Mouse (Mus musculus): ENCODE results near the gene Gpatch4. TPM values are rescaled to one million over a fixed set of nuclear protein-coding genes. Genes with fewer than 3 reads are reported as not detected.
A peak's percentile ranks its signal among the peaks of the same experiment; 100 is the strongest.

Gpatch4 gene
- total RNA-seq, 2 experiments from 2014 or later, result 12.9 to 20.4 TPM

DNA sequence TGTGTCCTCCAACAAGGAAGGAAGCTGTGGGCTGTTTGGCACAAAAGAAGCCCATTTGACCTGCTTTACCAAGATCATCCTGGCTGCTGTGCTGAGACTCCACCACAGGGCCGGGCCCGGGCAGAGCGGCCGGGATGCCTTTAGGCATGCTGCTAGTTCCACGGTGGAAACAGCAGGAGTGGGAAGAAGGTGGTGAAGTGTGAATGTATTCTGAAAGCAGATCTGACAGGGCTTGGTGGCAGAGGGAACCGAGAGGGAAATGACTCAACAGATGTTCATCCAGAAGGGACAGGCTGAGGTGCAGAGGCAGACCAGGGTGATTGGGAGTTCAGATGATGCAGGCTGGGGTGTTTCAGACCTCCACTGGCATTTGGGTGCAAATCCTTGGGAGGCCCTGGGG, 54.8 kb downstream of the Gpatch4 start:
- DNase-seq, result no peak

DNA sequence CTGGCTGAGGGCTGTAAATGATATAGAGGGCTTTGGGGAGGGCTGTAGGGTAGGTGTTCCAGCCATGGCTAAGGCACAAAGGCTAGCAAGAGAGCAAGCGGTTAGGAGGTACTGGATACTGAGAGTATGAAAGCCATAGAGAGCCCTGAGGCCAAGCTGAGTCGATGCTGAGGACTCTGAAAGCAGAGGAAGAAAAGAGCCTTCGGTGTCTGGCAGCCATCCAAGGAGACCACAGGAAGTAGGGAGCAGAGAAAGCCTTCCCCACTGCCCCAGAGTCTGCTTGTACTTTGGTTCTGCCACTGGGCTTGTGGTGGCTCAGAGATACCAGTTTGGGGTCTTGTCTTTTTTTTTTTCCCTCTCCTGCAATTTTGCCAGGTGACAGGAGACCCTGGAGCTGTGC, 57.3 kb downstream of the Gpatch4 start:
- DNase-seq, result no peak

DNA sequence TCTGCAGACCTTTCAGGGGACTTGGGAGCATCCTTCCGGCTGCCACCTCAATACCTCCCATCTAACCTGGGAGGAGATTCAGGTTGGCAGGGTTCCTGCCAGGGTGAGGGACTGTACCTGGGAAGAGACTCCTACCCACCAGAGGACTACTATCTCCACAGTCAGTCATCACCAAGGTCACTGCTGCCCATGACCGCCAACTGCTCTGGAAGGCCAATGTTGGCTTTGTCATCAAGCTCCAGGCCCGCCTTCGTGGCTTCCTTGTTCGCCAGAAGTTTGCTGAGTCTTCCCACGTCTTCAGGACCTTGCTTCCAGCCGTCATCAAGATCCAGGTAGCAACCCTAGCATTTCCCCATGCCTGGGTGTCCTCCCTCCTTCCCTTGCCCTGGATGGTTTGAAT, 58.8 kb downstream of the Gpatch4 start:
- peak in 1 of 2 experiments; percentile 51 for DNase-seq

DNA sequence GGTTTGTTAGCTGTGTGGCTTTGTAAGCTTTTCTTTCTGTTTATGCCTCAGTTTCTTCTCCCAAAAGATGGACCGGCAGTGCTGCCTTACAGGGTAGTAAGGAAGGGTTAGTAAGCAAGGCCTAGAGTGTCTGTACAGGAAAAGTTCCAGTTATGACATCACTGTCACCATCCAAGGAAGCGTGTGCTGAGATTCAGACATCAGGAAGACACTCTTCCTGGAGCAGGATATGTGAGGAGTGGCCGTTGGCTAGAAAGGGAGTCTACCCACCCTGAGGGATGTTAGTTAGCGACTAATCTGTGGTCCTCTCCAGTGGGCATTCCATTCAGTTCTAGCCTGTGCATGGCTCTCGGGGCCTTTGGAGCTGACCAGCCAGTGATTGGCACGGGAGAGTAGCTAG, 59.3 kb downstream of the Gpatch4 start:
- DNase-seq, result no peak

DNA sequence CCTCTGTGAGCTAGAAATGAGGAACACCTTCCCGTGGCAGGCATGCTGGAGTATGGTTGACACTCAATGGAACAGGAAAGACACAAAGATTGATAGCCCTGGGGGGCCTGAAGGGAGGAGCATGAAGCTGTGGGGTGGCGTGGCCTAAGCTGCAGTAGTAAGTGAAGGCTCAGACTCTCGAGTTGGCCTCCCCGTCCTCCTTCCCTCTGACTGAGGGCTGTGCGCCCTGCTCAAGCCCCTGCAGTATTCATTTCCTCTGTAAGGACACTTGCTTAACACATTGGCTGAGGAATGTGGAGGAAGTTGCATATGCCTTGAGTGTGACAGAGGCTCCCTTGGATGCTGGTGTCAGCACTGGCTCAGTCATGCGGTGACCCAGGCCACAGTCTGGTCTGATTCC, 59.7 kb downstream of the Gpatch4 start:
- DNase-seq, result peak in 1 of 2 experiments; percentile 32

Other genes with a start within 250 kb of the Gpatch4 start
- 1 to 10 TPM; 3.8 to 6.8 TPM for gene Ntrk1, start 247.9 kb upstream of the Gpatch4 start, total RNA-seq (2021)
- under 1 TPM; 0.56 to 0.86 TPM for gene Insrr, start 246.2 kb upstream of the Gpatch4 start, total RNA-seq (2021)
- gene Pear1, start 218.8 kb upstream of the Gpatch4 start, total RNA-seq (2021), result 10 to 100 TPM; 20.3 to 30.7 TPM
- under 1 TPM in 1 of 2 experiments, not detected in 1; 0.36 TPM for gene Sh2d2a, start 196.4 kb upstream of the Gpatch4 start, total RNA-seq (2021)
- gene Prcc, start 157.5 kb upstream of the Gpatch4 start, total RNA-seq (2021), result 10 to 100 TPM; 49.2 to 57.4 TPM
- 100 to 1,000 TPM; 187 TPM for gene Hdgf, start 136.8 kb upstream of the Gpatch4 start, total RNA-seq (2021)
- 100 to 1,000 TPM; 116 to 130 TPM for gene Mrpl24, start 123.6 kb upstream of the Gpatch4 start, total RNA-seq (2021)
- 10 to 100 TPM; 20.7 to 22.0 TPM for gene Isg20l2, start 112.8 kb upstream of the Gpatch4 start, total RNA-seq (2021)
- 10 to 100 TPM; 14.3 to 16.1 TPM for gene Rrnad1, start 112.4 kb upstream of the Gpatch4 start, total RNA-seq (2021)
- gene Crabp2, start 94.4 kb upstream of the Gpatch4 start, total RNA-seq (2021), result under 1 TPM in 1 of 2 experiments, not detected in 1; 0.33 TPM
- gene Nes, start 72.0 kb upstream of the Gpatch4 start, total RNA-seq (2021), result 10 to 100 TPM in 1 of 2 experiments, 1 to 10 TPM in 1; 8.8 to 13.3 TPM
- 10 to 100 TPM; 45.9 to 47.8 TPM for gene Bcan, start 42.9 kb upstream of the Gpatch4 start, total RNA-seq (2021)
- not detected for gene Hapln2, start 15.5 kb upstream of the Gpatch4 start, total RNA-seq (2021)
- 100 to 1,000 TPM; 127 to 140 TPM for gene Naxe, start 15.4 kb downstream of the Gpatch4 start, total RNA-seq (2021)
- gene Ttc24, start 35.2 kb downstream of the Gpatch4 start, total RNA-seq (2021), result not detected
- 1 to 10 TPM; 2.1 to 2.2 TPM for gene Iqgap3, start 38.9 kb downstream of the Gpatch4 start, total RNA-seq (2021)
- gene Mef2d, start 99.3 kb downstream of the Gpatch4 start, total RNA-seq (2021), result 10 to 100 TPM; 85.1 to 99.4 TPM
- gene Rhbg, start 211.6 kb downstream of the Gpatch4 start, total RNA-seq (2021), result 1 to 10 TPM; 5.5 to 7.9 TPM
- gene Gm38392, start 244.1 kb downstream of the Gpatch4 start, total RNA-seq (2021), result 1 to 10 TPM in 1 of 2 experiments, under 1 TPM in 1; 0.99 to 1.5 TPM

Data from adrenal gland, postnatal 36 days (tissue).